Mouse (Mus musculus): ENCODE measurements around the gene Cabin1. TPM values are rescaled to one million over a fixed set of nuclear protein-coding genes. Genes with fewer than 3 reads are reported as not detected.

The Cabin1 gene
- polyA plus RNA-seq, 1 experiment from 2014 or later = 50.0 TPM

DNA sequence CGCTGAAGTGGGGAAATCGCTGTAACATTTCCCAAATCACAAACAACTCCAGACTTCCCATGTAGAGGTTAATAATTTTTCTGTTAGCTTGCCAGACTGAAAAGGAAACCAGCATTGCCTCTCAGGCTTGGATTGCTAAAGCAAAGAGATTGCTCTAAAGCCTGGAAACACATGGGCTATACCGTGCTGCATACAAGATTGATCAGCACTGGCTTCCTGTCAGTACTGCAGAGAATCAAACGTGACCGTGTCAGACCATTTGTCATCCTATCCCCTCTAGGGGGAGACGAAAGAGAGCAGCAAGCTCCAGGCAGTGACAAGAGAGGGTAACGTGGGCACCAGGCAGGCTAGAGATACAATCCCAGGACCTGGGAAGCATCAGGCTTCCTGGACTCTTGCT lies 26.6 kb upstream of the Cabin1 start:
- peak; percentile 34; the same call in 1 of the 2 replicates for TF ChIP-seq CTCF (IDR thresholded peaks at IDR 0.05; ENCODE audit: low read depth)
- Histone ChIP-seq H3K9ac (no peak overlapping the region), H3K4me2 (no peak overlapping the region), H3K9me3 (ENCODE audit: low read depth, low read length) (no peaks in the 10 kb centered on the region), H3K4me3 (ENCODE audit: low read depth, low read length) (no peak overlapping the region), H3K36me3 (ENCODE audit: insufficient read depth) (no peaks in the 10 kb centered on the region), H3K27ac (ENCODE audit: low read depth) (peak overlapping the region; percentile 31; the same call in 1 of the 2 replicates), H3K4me1 (ENCODE audit: insufficient read depth) (peaks cover 3% of the 10 kb centered on the region; the same call in 1 of the 2 replicates), H3K27me3 (ENCODE audit: insufficient read depth, low read length) (no peaks in the 10 kb centered on the region)
- DNase-seq (peak; percentile 57), ATAC-seq (ENCODE audit: insufficient read depth) (peak; percentile 38; the same call in 1 of the 2 replicates)
- 7% methylated on average over 7 of the region's 7 CpGs for WGBS

DNA sequence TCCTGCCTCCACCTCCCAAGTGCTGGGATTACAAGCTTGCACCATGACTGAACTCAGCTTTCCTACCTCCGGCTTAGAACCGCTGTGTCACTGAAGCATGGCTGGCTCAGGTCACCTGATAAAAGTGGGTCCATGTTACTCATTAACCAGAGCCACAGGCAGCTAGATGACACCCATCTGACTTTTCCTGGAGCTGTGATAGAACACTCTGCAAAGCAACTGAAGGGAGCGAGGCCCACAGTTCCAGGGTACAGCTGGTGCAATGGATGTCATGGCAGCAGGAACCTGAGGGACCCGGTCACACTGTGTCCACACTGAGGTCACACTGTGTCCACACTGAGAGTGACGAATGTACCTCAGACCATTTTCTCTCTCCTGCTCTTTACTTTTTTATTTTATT lies 25.7 kb upstream of the Cabin1 start:
- H3K9ac ChIP-seq = no peak overlapping the region
- H3K36me3 ChIP-seq (ENCODE audit: insufficient read depth) = no peaks in the 10 kb centered on the region
- peaks cover 3% of the 10 kb centered on the region; the same call in 1 of the 2 replicates for H3K4me1 ChIP-seq (ENCODE audit: insufficient read depth)
- H3K4me2 ChIP-seq = no peak overlapping the region
- ATAC-seq (ENCODE audit: insufficient read depth) = 0 out of 2 replicates have a peak, but pooled peaks have one; percentile 31
- H3K27me3 ChIP-seq (ENCODE audit: insufficient read depth, low read length) = no peaks in the 10 kb centered on the region
- TF ChIP-seq CTCF (IDR thresholded peaks at IDR 0.05; ENCODE audit: low read depth) = no peak
- H3K27ac ChIP-seq (ENCODE audit: low read depth) = no peak overlapping the region
- H3K9me3 ChIP-seq (ENCODE audit: low read depth, low read length) = no peaks in the 10 kb centered on the region
- DNase-seq = no peak
- no peak overlapping the region for H3K4me3 ChIP-seq (ENCODE audit: low read depth, low read length)
- 71% methylated on average over 5 of the region's 5 CpGs for WGBS

- no peak for DNase-seq
- WGBS = 80% methylated on average over 6 of the region's 6 CpGs
- H3K4me1 ChIP-seq (ENCODE audit: insufficient read depth) = peaks cover 3% of the 10 kb centered on the region; the same call in 1 of the 2 replicates
These were observed 25.1 kb upstream of the Cabin1 start for GRCm38 (mm10) chr10:75789081-75789735.

DNA sequence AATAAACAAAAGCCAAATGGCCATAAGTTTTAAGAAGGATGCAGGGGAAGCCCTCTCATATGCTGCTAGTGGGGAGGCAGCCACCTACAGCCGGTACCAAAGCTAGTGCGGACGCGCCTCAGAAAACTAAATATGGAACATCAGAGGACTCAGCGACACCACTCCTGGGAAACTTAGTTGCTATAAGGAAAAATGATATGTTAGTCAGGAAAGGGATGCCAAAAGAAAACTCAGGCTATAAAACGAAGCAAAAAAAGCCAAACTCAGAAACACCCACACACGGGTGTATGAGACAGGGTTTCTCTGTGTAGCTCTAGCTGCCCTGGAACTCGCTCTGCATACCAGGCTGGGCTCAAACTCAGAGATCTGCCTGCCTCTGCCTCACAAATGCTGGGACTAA lies 24.1 kb upstream of the Cabin1 start:
- H3K4me2 ChIP-seq = no peak overlapping the region
- ATAC-seq (ENCODE audit: insufficient read depth) = no peak
- no peak for DNase-seq
- H3K27me3 ChIP-seq (ENCODE audit: insufficient read depth, low read length) = no peaks in the 10 kb centered on the region
- H3K36me3 ChIP-seq (ENCODE audit: insufficient read depth) = no peaks in the 10 kb centered on the region
- 89% methylated on average over 8 of the region's 8 CpGs for WGBS
- no peak for TF ChIP-seq CTCF (IDR thresholded peaks at IDR 0.05; ENCODE audit: low read depth)
- H3K4me1 ChIP-seq (ENCODE audit: insufficient read depth) = peaks cover 3% of the 10 kb centered on the region; the same call in 1 of the 2 replicates
- H3K27ac ChIP-seq (ENCODE audit: low read depth) = no peak overlapping the region
- H3K9ac ChIP-seq = no peak overlapping the region
- no peaks in the 10 kb centered on the region for H3K9me3 ChIP-seq (ENCODE audit: low read depth, low read length)
- no peak overlapping the region for H3K4me3 ChIP-seq (ENCODE audit: low read depth, low read length)

More at GRCm38 (mm10) chr10:75789081-75789735, 25.1 kb upstream of the Cabin1 start:
- Histone ChIP-seq H3K9ac (no peak overlapping the region), H3K36me3 (ENCODE audit: insufficient read depth) (no peaks in the 10 kb centered on the region), H3K27ac (ENCODE audit: low read depth) (no peak overlapping the region), H3K4me3 (ENCODE audit: low read depth, low read length) (no peak overlapping the region), H3K9me3 (ENCODE audit: low read depth, low read length) (no peaks in the 10 kb centered on the region), H3K4me2 (no peak overlapping the region), H3K27me3 (ENCODE audit: insufficient read depth, low read length) (no peaks in the 10 kb centered on the region)
- no peak for ATAC-seq (ENCODE audit: insufficient read depth)
- TF ChIP-seq CTCF (IDR thresholded peaks at IDR 0.05; ENCODE audit: low read depth) = no peak

GRCm38 (mm10) chr10:75785442-75785841 lies 21.3 kb upstream of the Cabin1 start:
- H3K4me3 ChIP-seq (ENCODE audit: low read depth, low read length) = no peak overlapping the region
- no peak for ATAC-seq (ENCODE audit: insufficient read depth)
- peaks cover 4% of the 10 kb centered on the region; the same call in 1 of the 2 replicates for H3K27me3 ChIP-seq (ENCODE audit: insufficient read depth, low read length)
- H3K9ac ChIP-seq = no peak overlapping the region
- no peak overlapping the region for H3K27ac ChIP-seq (ENCODE audit: low read depth)
- no peak overlapping the region for H3K4me2 ChIP-seq
- WGBS = 61% methylated on average over 1 of the region's 1 CpGs
- no peaks in the 10 kb centered on the region for H3K9me3 ChIP-seq (ENCODE audit: low read depth, low read length)
- no peak for DNase-seq
- H3K36me3 ChIP-seq (ENCODE audit: insufficient read depth) = no peaks in the 10 kb centered on the region
- TF ChIP-seq CTCF (IDR thresholded peaks at IDR 0.05; ENCODE audit: low read depth) = no peak
- H3K4me1 ChIP-seq (ENCODE audit: insufficient read depth) = no peaks in the 10 kb centered on the region

DNA sequence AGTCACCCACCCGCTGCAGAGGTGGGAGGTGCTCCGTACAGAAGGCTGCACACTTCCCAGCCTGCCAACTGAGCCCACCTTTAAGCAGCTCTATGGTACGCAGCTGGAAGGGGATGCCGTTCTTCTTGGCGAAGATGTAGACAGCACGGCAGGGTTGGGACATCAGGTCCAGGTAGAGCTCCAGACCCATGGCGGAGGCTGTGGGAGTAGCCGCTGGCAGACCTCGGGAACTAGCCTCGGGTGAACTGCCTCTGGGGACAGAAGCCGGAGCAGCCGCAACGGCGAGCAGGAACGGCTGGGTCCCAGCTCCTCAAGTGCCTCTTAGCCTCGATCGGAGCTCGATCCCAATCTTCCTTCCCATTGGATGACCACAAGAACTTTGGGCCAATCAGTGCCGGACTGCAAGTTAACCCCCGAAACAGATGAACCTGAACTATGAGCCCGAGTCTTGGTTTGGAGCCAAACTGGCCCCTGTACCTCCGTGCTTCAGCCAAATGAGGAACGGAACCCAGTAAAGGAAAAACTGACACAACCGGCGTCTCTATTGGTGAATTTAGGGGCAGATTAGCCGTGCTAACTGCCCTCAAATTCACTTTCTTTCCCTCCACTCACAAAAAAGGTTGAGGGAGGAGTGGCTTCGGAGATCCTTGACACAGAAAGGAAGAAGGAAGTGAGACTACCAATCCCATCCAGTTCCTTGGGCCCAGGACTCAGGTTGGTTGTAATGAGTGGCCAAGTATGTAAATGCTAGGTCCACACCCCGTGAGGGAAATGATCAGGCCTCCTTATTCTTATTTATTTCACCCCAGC lies 16.8 kb upstream of the Cabin1 start, which contains the start of the genes Gm20441 and Gstt3:
Gene Gm20441, minus strand, starts transcription at position 186 of the 810 bp plus-strand sequence.
Gene Gstt3, minus strand, starts transcription at position 646 of the 810 bp plus-strand sequence.
- Histone ChIP-seq H3K4me2 (peak within 1 kb of the TSS; percentile 74), H3K36me3 (ENCODE audit: insufficient read depth) (no peaks in the 10 kb centered on the region), H3K27ac (ENCODE audit: low read depth) (peak within 1 kb of the TSS; percentile 44), H3K9ac (peak within 1 kb of the TSS; percentile 27), H3K9me3 (ENCODE audit: low read depth, low read length) (no peaks in the 10 kb centered on the region), H3K4me1 (ENCODE audit: insufficient read depth) (no peaks in the 10 kb centered on the region), H3K27me3 (ENCODE audit: insufficient read depth, low read length) (peaks cover 13% of the 10 kb centered on the region), H3K4me3 (ENCODE audit: low read depth, low read length) (peak within 1 kb of the TSS; percentile 44)
- peak; percentile 88 for ATAC-seq (ENCODE audit: insufficient read depth)
- no peak for TF ChIP-seq CTCF (IDR thresholded peaks at IDR 0.05; ENCODE audit: low read depth)
- under 1% methylated on average over 28 of the region's 28 CpGs for WGBS
- peak; percentile 81 for DNase-seq
